Mouse (Mus musculus): ENCODE results near the gene Sun3. TPM values are rescaled to one million over a fixed set of nuclear protein-coding genes. Genes with fewer than 3 reads are reported as not detected.

The Sun3 gene
- total and polyA plus RNA-seq, 3 experiments: 0.23 to 2.6 (median 2.1) TPM

DNA sequence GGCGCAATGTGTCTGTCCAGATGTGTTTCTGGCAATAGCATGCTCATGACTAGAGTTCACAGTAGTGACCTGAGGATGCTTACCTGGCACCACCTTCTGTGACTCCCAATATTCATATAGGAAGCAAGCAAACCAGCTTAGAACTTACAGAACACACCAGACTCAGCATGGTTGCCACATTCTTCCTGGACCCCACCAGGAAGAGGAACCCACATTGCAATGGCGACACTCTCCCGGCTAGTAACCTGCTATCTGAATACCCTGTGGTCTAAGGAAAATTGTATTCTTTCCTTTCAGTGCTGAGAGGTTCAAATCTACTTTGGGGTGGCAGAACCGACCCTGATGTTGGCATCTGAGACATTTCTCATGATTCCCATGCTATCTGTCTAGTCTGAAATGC lies 70.6 kb downstream of the Sun3 start:
- no peak for DNase-seq
- H3K27ac ChIP-seq: no peak overlapping the region
- H3K4me1 ChIP-seq (ENCODE audit: control insufficient read depth, insufficient read depth, low read length): no peaks in the 10 kb centered on the region
- H3K27me3 ChIP-seq (ENCODE audit: control insufficient read depth, insufficient read depth, low read length): no peaks in the 10 kb centered on the region
- TF ChIP-seq EP300 (IDR thresholded peaks at IDR 0.05; ENCODE audit: insufficient read depth, low read depth, low read length): no peak
- TF ChIP-seq CTCF (IDR thresholded peaks at IDR 0.05): no peak
- TF ChIP-seq POLR2A (IDR thresholded peaks at IDR 0.05; ENCODE audit: insufficient read depth, low read depth, low read length): no peak
- H3K4me3 ChIP-seq: no peak overlapping the region
- H3K36me3 ChIP-seq (ENCODE audit: control insufficient read depth, insufficient read depth, low read length): no peaks in the 10 kb centered on the region
- 76% methylated on average over 4 of the region's 4 CpGs for WGBS
- no peak overlapping the region for H3K9ac ChIP-seq (ENCODE audit: low read depth, low read length)
- H3K79me2 ChIP-seq (replicated peaks; ENCODE audit: control insufficient read depth, insufficient read depth, low read length): no peaks in the 10 kb centered on the region
- intact Hi-C loops (cut with DNase I): no loop called here

- no peak within 1 kb of the TSS for H3K27ac ChIP-seq
- no peaks in the 10 kb centered on the region for H3K4me1 ChIP-seq (ENCODE audit: control insufficient read depth, insufficient read depth, low read length)
- TF ChIP-seq POLR2A (IDR thresholded peaks at IDR 0.05; ENCODE audit: insufficient read depth, low read depth, low read length) (no peak), EP300 (IDR thresholded peaks at IDR 0.05; ENCODE audit: insufficient read depth, low read depth, low read length) (no peak), CTCF (IDR thresholded peaks at IDR 0.05) (no peak)
- no peaks in the 10 kb centered on the region for H3K27me3 ChIP-seq (ENCODE audit: control insufficient read depth, insufficient read depth, low read length)
- no peak within 1 kb of the TSS for H3K4me3 ChIP-seq
- no peaks in the 10 kb centered on the region for H3K36me3 ChIP-seq (ENCODE audit: control insufficient read depth, insufficient read depth, low read length)
- no peak within 1 kb of the TSS for H3K9ac ChIP-seq (ENCODE audit: low read depth, low read length)
- 68% methylated on average over 3 of the region's 3 CpGs for WGBS
- intact Hi-C loops (cut with DNase I): no loop called here
- H3K79me2 ChIP-seq (replicated peaks; ENCODE audit: control insufficient read depth, insufficient read depth, low read length): no peaks in the 10 kb centered on the region
- DNase-seq: no peak
Observed at GRCm38 (mm10) chr11:8973166-8973565, 75.6 kb downstream of the Sun3 start, which contains the start of gene Pkd1l1. TSS of gene Pkd1l1 (minus strand) at chr11:8973266.

DNA sequence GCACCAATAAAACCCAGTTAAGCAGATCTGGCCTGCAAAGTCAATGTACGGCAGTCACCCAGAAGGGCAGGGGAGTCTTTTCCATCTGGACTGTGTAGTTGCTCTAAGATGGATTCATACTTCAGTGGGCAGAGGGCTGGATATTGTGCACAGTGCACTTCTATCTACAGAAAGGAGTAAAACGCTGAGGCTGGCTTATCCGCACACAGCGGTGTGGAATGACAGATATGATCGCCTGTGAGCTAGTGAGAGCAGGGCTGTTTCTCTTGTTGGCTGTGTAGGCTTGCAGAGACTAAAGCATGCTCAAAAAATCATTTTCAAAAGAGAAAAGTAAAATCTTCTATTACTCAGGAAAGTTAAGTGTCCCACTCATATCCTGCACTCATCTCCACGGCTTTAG lies 76.7 kb downstream of the Sun3 start:
- Histone ChIP-seq H3K79me2 (replicated peaks; ENCODE audit: control insufficient read depth, insufficient read depth, low read length) (no peaks in the 10 kb centered on the region), H3K36me3 (ENCODE audit: control insufficient read depth, insufficient read depth, low read length) (no peaks in the 10 kb centered on the region), H3K4me1 (ENCODE audit: control insufficient read depth, insufficient read depth, low read length) (no peaks in the 10 kb centered on the region), H3K9ac (ENCODE audit: low read depth, low read length) (no peak overlapping the region), H3K27ac (no peak overlapping the region), H3K4me3 (no peak overlapping the region), H3K27me3 (ENCODE audit: control insufficient read depth, insufficient read depth, low read length) (no peaks in the 10 kb centered on the region)
- intact Hi-C loops (cut with DNase I): no loop called here
- no peak for TF ChIP-seq EP300 (IDR thresholded peaks at IDR 0.05; ENCODE audit: insufficient read depth, low read depth, low read length)
- no peak for TF ChIP-seq CTCF (IDR thresholded peaks at IDR 0.05)
- TF ChIP-seq POLR2A (IDR thresholded peaks at IDR 0.05; ENCODE audit: insufficient read depth, low read depth, low read length): no peak
- DNase-seq: no peak
- WGBS: 64% methylated on average over 6 of the region's 6 CpGs

DNA sequence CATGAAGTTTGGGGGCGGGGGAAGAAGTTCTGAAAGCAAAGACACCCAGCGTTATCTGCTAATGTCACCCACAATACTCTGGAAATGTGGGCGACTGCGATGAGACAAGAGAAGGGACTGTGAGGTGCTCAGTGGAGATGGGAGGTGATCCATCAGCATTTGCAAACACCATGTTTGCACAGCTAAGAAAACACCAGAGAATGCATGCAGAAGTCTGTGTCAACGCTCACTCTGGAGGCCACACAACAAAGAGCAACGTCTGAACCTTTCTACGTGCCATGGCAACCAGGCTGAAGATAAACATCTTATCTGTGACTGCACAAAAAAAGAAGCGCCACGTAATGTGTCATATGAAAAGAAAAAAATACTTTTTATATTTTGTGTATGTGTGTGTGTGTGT lies 78.3 kb downstream of the Sun3 start:
- no peaks in the 10 kb centered on the region for H3K79me2 ChIP-seq (replicated peaks; ENCODE audit: control insufficient read depth, insufficient read depth, low read length)
- no peak overlapping the region for H3K27ac ChIP-seq
- intact Hi-C loops (cut with DNase I): no loop called here
- H3K4me1 ChIP-seq (ENCODE audit: control insufficient read depth, insufficient read depth, low read length): no peaks in the 10 kb centered on the region
- no peak for DNase-seq
- H3K27me3 ChIP-seq (ENCODE audit: control insufficient read depth, insufficient read depth, low read length): no peaks in the 10 kb centered on the region
- H3K36me3 ChIP-seq (ENCODE audit: control insufficient read depth, insufficient read depth, low read length): no peaks in the 10 kb centered on the region
- no peak overlapping the region for H3K4me3 ChIP-seq
- H3K9ac ChIP-seq (ENCODE audit: low read depth, low read length): no peak overlapping the region
- 63% methylated on average over 9 of the region's 9 CpGs for WGBS
- TF ChIP-seq CTCF (IDR thresholded peaks at IDR 0.05) (no peak), POLR2A (IDR thresholded peaks at IDR 0.05; ENCODE audit: insufficient read depth, low read depth, low read length) (no peak), EP300 (IDR thresholded peaks at IDR 0.05; ENCODE audit: insufficient read depth, low read depth, low read length) (no peak)

DNA sequence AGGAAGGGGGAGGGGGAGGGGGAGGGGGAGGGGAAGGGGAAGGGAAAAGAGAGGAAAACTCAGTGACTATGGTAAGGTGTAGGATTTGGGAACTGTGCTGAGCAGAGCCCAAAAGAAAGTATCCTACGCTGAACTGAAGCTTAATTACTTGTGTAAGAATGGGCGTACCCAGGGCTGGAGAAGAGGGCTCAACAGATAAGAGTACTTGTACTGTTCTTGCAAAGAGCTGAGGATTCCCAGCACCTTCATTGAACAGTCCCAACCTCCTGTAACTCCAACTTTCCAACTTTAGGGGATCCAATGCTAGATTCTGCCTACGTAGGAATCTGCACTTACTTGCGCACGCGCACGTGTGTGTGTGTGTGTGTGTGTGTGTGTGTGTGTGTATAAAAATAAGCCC lies 80.7 kb downstream of the Sun3 start:
- Histone ChIP-seq H3K27ac (no peak overlapping the region), H3K4me1 (ENCODE audit: control insufficient read depth, insufficient read depth, low read length) (no peaks in the 10 kb centered on the region), H3K27me3 (ENCODE audit: control insufficient read depth, insufficient read depth, low read length) (no peaks in the 10 kb centered on the region), H3K79me2 (replicated peaks; ENCODE audit: control insufficient read depth, insufficient read depth, low read length) (no peaks in the 10 kb centered on the region), H3K36me3 (ENCODE audit: control insufficient read depth, insufficient read depth, low read length) (no peaks in the 10 kb centered on the region), H3K4me3 (no peak overlapping the region), H3K9ac (ENCODE audit: low read depth, low read length) (no peak overlapping the region)
- TF ChIP-seq POLR2A (IDR thresholded peaks at IDR 0.05; ENCODE audit: insufficient read depth, low read depth, low read length) (no peak), EP300 (IDR thresholded peaks at IDR 0.05; ENCODE audit: insufficient read depth, low read depth, low read length) (no peak), CTCF (IDR thresholded peaks at IDR 0.05) (no peak)
- WGBS: 93% methylated on average over 7 of the region's 7 CpGs
- no peak for DNase-seq
- intact Hi-C loops (cut with DNase I): no loop called here

Other genes with a start within 250 kb of the Sun3 start
- under 1 TPM in 1 of 2 experiments, not detected in 1; 0.25 TPM for gene Pkd1l1, start 75.7 kb downstream of the Sun3 start, total RNA-seq (2021)
- gene Pkd1l1, start 75.7 kb downstream of the Sun3 start, polyA plus RNA-seq (2012; rRNA removed): 0.03 and 0.27 TPM in 2 replicates
- 10 to 100 TPM in 1 of 2 experiments, 1 to 10 TPM in 1; 9.6 to 11.1 TPM for gene Hus1, start 37.8 kb downstream of the Sun3 start, total RNA-seq (2021)
- gene Hus1, start 37.8 kb downstream of the Sun3 start, polyA plus RNA-seq (2012; rRNA removed): 7.5 and 12.4 TPM in 2 replicates
- under 1 TPM; 0.55 to 0.57 TPM for gene Gm11992, start 397 bp downstream of the Sun3 start, total RNA-seq (2021)
- gene Gm11992, start 397 bp downstream of the Sun3 start, polyA plus RNA-seq (2012; rRNA removed): 0.61 and 1.1 TPM in 2 replicates
- gene Upp1, start 69.1 kb upstream of the Sun3 start, total RNA-seq (2021): 1 to 10 TPM; 4.6 to 5.2 TPM
- gene Upp1, start 69.1 kb upstream of the Sun3 start, polyA plus RNA-seq (2012; rRNA removed): 7.4 and 9.9 TPM in 2 replicates
- gene Abca13, start 143.0 kb upstream of the Sun3 start, total RNA-seq (2021): not detected
- gene Abca13, start 143.0 kb upstream of the Sun3 start, polyA plus RNA-seq (2012; rRNA removed): 0.02 TPM in 1 of 2 replicates, not detected in the other

Data from heart, adult 2 months (tissue).